Mouse (Mus musculus) cortical plate, adult 2 months (tissue): ENCODE data around the gene Samd13. TPM values are rescaled to one million over a fixed set of nuclear protein-coding genes. Genes with fewer than 3 reads are reported as not detected.

Experiments used
- H3K27ac ChIP-seq: fragments of 200-500 bp; 2 replicates; pipeline ENCODE4 v1.5.1; 2012; ENCODE audit warnings: low read length, control low read depth, inconsistent platforms; ENCODE audit not compliant: insufficient read depth
- H3K4me1 ChIP-seq: fragments of 200-500 bp; 2 replicates; pipeline ENCODE4 v1.6.1; 2011; ENCODE audit warnings: low read length; ENCODE audit not compliant: control insufficient read depth, insufficient read depth
- H3K4me3 ChIP-seq: fragments of 200-500 bp; 2 replicates; pipeline ENCODE4 v1.5.1; 2011; ENCODE audit warnings: mild to moderate bottlenecking, low read length, control low read depth; ENCODE audit not compliant: insufficient read depth
- CTCF ChIP-seq: fragments of 200-500 bp; IDR thresholded peaks from 2 replicates; pipeline ENCODE4 v1.5.1; 2011; ENCODE audit warnings: mild to moderate bottlenecking, control low read depth, low read length; ENCODE audit not compliant: insufficient read depth; ENCODE audit errors: extremely low read depth
- POLR2A ChIP-seq: fragments of 200-500 bp; IDR thresholded peaks from 2 replicates; pipeline ENCODE4 v1.6.1; 2011; ENCODE audit warnings: mild to moderate bottlenecking, low read length, control low read depth; ENCODE audit not compliant: insufficient read depth; ENCODE audit errors: extremely low read depth
- polyA plus RNA-seq: library from polyadenylated mRNA; depleted of rRNA; stranded (reverse); fragments of >200 nt; gene quantifications from 2 replicates; pipeline ENCODE4 v1.2.3, GENCODE M21; 2012

The Samd13 gene
- polyA plus RNA-seq, 1 experiment = 0.54 TPM

- H3K27ac ChIP-seq = no peak overlapping the region
- no peaks in the 10 kb centered on the region for H3K4me1 ChIP-seq
- H3K4me3 ChIP-seq = no peak overlapping the region
- TF ChIP-seq CTCF (no peak), POLR2A (no peak)
Observed at GRCm38 (mm10) chr3:146676193-146676592, 9.2 kb downstream of the Samd13 start.

- Histone ChIP-seq H3K4me1 (no peaks in the 10 kb centered on the region), H3K4me3 (no peak overlapping the region), H3K27ac (no peak overlapping the region)
- TF ChIP-seq POLR2A (no peak), CTCF (no peak)
Observed at GRCm38 (mm10) chr3:146675101-146675500, 10.3 kb downstream of the Samd13 start.

- TF ChIP-seq POLR2A (no peak), CTCF (no peak)
- Histone ChIP-seq H3K4me3 (no peak overlapping the region), H3K27ac (no peak overlapping the region), H3K4me1 (no peaks in the 10 kb centered on the region)
Observed at GRCm38 (mm10) chr3:146671121-146671520, 14.3 kb downstream of the Samd13 start.

- Histone ChIP-seq H3K4me3 (no peak overlapping the region), H3K4me1 (no peaks in the 10 kb centered on the region; the same call in 1 of the 2 replicates), H3K27ac (no peak overlapping the region)
- TF ChIP-seq CTCF = no peak
- TF ChIP-seq POLR2A = no peak
Observed at GRCm38 (mm10) chr3:146661907-146662306, 23.5 kb downstream of the Samd13 start.

- no peak overlapping the region for H3K4me3 ChIP-seq
- no peak overlapping the region for H3K27ac ChIP-seq
- no peaks in the 10 kb centered on the region; the same call in 1 of the 2 replicates for H3K4me1 ChIP-seq
- no peak for TF ChIP-seq POLR2A
- no peak for TF ChIP-seq CTCF
Observed at GRCm38 (mm10) chr3:146661001-146661400, 24.4 kb downstream of the Samd13 start.

DNA sequence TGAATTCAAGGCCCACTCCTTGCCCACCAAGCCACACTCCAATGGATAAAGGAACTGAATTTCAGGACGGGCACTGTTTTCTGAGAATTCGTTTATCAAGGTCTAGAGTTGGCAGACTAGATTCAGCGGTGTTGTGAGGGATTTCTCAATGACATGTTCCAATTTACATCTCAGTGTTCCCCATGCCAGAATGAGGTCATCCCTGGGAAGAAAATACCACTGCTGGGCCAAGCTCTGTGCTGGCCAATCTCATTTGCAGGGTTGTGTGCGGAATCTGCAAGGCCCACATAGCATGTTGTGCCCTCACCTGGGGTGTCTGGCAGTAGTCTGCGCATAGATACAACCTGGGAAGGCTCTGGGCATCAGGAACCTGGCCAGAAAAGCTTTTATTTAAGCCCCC, 26.1 kb downstream of the Samd13 start:
- no peaks in the 10 kb centered on the region; the same call in 1 of the 2 replicates for H3K4me1 ChIP-seq
- H3K4me3 ChIP-seq = no peak overlapping the region
- TF ChIP-seq CTCF = no peak
- no peak for TF ChIP-seq POLR2A
- H3K27ac ChIP-seq = no peak overlapping the region

DNA sequence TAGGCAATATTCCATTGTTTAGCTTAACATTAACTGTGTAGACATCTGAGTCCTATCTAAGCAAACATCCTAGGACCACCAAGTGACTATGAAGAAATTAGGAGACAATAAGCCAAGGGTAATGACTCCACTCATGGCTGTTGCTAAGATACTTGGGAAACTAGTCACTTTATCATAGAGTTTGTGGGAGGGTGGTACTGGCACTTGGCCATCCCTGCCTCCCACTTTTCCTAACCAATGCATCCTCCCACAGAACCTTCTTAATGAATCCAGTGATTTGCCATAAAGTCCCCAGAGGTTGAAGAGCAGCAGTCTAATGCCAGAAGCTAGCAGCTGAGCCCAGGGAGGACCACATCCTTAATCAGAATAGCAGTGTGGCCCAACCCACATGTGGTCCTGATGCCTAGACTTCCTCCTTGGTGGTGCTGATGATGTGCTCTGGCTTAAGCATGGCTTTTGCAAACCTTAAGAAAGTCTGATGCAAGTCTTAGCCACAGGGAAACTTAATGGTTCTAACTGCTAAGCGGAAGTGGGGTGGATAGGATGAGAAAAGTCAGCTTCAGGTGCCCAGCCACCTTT, 27.2 kb downstream of the Samd13 start:
- H3K4me1 ChIP-seq = no peaks in the 10 kb centered on the region; the same call in 1 of the 2 replicates
- TF ChIP-seq POLR2A (no peak), CTCF (no peak)
- no peak overlapping the region for H3K27ac ChIP-seq
- no peak overlapping the region for H3K4me3 ChIP-seq

DNA sequence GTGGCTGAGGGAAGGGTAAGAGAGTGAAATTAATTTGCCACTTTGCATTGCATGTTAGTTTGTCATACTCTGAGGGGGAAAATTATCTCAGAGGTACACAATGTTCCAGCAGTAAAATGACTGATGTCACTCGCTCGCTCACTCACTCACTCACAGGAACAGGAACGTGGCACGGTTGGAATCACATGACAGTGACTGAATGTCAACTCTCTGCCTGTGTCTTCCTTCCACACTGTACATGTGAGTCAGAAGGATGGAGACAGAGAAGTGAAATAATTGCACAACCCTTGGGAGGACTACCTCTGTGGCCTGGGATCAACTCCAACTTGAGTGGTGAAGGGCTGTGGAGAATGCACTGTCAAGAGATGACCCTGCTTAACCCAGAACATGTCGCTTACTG, 28.0 kb downstream of the Samd13 start:
- Histone ChIP-seq H3K27ac (no peak overlapping the region), H3K4me3 (no peak overlapping the region), H3K4me1 (no peaks in the 10 kb centered on the region; the same call in 1 of the 2 replicates)
- TF ChIP-seq POLR2A (no peak), CTCF (no peak)

- no peaks in the 10 kb centered on the region; the same call in 1 of the 2 replicates for H3K4me1 ChIP-seq
- H3K4me3 ChIP-seq = no peak overlapping the region
- H3K27ac ChIP-seq = no peak overlapping the region
- TF ChIP-seq CTCF (no peak), POLR2A (no peak)
Observed at GRCm38 (mm10) chr3:146655111-146655577, 30.2 kb downstream of the Samd13 start.

DNA sequence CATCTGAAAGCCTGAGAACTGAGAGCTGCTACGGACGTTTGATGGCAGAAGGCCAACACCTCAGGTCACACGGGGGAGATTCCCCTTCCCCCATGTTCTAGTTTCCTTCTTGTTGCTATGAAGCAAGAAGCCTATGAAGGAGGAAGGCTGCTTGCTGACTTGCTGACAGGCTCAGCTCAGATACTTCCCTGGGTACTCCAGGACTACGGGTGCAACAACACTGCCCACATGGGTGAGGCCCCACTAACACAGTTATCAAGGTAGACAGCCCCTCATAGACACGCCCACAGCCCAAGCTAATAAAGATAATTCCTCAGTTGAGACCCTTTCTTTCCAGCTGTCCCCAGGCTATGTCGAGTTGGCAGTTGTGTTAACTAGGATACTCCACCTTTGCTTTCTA, 31.7 kb downstream of the Samd13 start:
- H3K4me1 ChIP-seq = no peaks in the 10 kb centered on the region; the same call in 1 of the 2 replicates
- TF ChIP-seq POLR2A = no peak
- TF ChIP-seq CTCF = no peak
- no peak overlapping the region for H3K4me3 ChIP-seq
- no peak overlapping the region for H3K27ac ChIP-seq

DNA sequence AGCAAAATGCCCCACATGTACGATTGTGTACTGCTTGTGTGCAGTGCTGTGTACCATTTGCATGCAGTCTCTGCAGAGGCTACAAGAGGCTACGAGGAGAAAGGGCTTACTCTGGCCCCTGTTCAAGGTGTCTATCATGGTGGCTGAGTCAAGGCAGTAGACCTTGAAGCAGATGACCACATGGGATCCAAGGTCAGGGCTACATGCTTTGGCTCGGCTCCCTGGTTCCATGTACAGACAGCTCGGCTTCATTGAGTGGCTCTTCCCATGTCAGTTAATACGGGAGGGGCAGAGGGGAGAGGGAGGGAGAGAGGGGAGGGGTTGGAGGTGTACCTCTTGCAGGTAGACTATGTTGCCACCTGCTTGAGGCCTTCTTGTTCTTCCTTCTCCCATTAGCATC, 33.0 kb downstream of the Samd13 start:
- no peaks in the 10 kb centered on the region; the same call in 1 of the 2 replicates for H3K4me1 ChIP-seq
- TF ChIP-seq CTCF (no peak), POLR2A (no peak)
- no peak overlapping the region for H3K27ac ChIP-seq
- no peak overlapping the region for H3K4me3 ChIP-seq
